Mouse (Mus musculus) small intestine, adult 2 months (tissue): ENCODE measurements around the gene Olfr19. TPM values are rescaled to one million over a fixed set of nuclear protein-coding genes. Genes with fewer than 3 reads are reported as not detected.
"Not testable (repeated sequence)": the region's sequence is repeated elsewhere in the genome, so short reads cannot be mapped to it uniquely, and the experiment has no call there.

ENCODE experiments used
- H3K27ac ChIP-seq: fragments of 200-500 bp; 2 replicates; pipeline ENCODE4 v1.5.1; 2012; ENCODE audit warnings: low read depth, low read length, control low read depth, inconsistent platforms; ENCODE audit not compliant: insufficient read depth
- H3K27me3 ChIP-seq: fragments of 200-500 bp; 2 replicates; pipeline ENCODE4 v1.6.1; 2012; ENCODE audit warnings: mild to moderate bottlenecking, moderate library complexity, low read length, inconsistent platforms; ENCODE audit not compliant: control insufficient read depth, insufficient read depth
- H3K36me3 ChIP-seq: fragments of 200-500 bp; 2 replicates; pipeline ENCODE4 v1.6.1; 2012; ENCODE audit warnings: mild to moderate bottlenecking, low read length, control low read depth, inconsistent platforms; ENCODE audit not compliant: control insufficient read depth, insufficient read depth
- H3K4me1 ChIP-seq: fragments of 200-500 bp; 2 replicates; pipeline ENCODE4 v1.6.1; 2012; ENCODE audit warnings: low read length, inconsistent platforms, mixed read lengths; ENCODE audit not compliant: control insufficient read depth, insufficient read depth, insufficient read length
- H3K4me3 ChIP-seq: fragments of 200-500 bp; 2 replicates; pipeline ENCODE4 v1.5.1; 2012; ENCODE audit warnings: low read depth, mild to moderate bottlenecking, control low read depth, inconsistent platforms, low read length, moderate library complexity
- CTCF ChIP-seq: fragments of 200-500 bp; IDR thresholded peaks from 2 replicates; pipeline ENCODE4 v1.5.1; 2012; ENCODE audit warnings: low read depth, mild to moderate bottlenecking, control low read depth, inconsistent platforms, low read length, moderate library complexity, mixed read lengths; ENCODE audit not compliant: insufficient replicate concordance, insufficient read length; ENCODE audit errors: extremely low read depth
- POLR2A ChIP-seq: fragments of 200-500 bp; IDR thresholded peaks from 2 replicates; pipeline ENCODE4 v1.6.1; 2012; ENCODE audit warnings: low read depth, mild to moderate bottlenecking, control low read depth, inconsistent platforms, low read length, moderate library complexity
- WGBS: fragments of 180-500 bp; shearing (Covaris S2); methylation state at CpG from one replicate; pipeline ENCODE4 v1.1.7; 2018; 5-methylcytosine and 5-hydroxymethylcytosine counted together
- polyA plus RNA-seq: library from polyadenylated mRNA; depleted of rRNA; stranded (reverse); fragments of >200 nt; gene quantifications from 2 replicates; pipeline ENCODE4 v1.2.3, GENCODE M21; 2012; rRNA removed

Olfr19 gene
- polyA plus RNA-seq, result not detected in 2 replicates

- H3K27ac ChIP-seq, result no peak within 1 kb of the TSS
- 47% methylated on average over 2 of the region's 2 CpGs for WGBS
- no peaks in the 10 kb centered on the region for H3K4me1 ChIP-seq
- H3K27me3 ChIP-seq, result no peaks in the 10 kb centered on the region
- no peaks in the 10 kb centered on the region for H3K36me3 ChIP-seq
- H3K4me3 ChIP-seq, result no peak within 1 kb of the TSS
- TF ChIP-seq CTCF (no peak), POLR2A (no peak)
Measured at GRCm38 (mm10) chr16:16676305-16676704, at the start of gene Olfr19. Olfr19 (minus strand) TSS chr16:16676405.

GRCm38 (mm10) chr16:16684975-16685374, 8.8 kb upstream of the Olfr19 start:
- WGBS, result 63% methylated on average over 3 of the region's 3 CpGs
- H3K36me3 ChIP-seq, result no peaks in the 10 kb centered on the region
- H3K27ac ChIP-seq, result no peak overlapping the region
- TF ChIP-seq CTCF (no peak), POLR2A (no peak)
- no peak overlapping the region for H3K4me3 ChIP-seq
- no peaks in the 10 kb centered on the region for H3K27me3 ChIP-seq
- no peaks in the 10 kb centered on the region for H3K4me1 ChIP-seq

GRCm38 (mm10) chr16:16684053-16684452, 7.8 kb upstream of the Olfr19 start:
- no peak overlapping the region for H3K4me3 ChIP-seq
- H3K27me3 ChIP-seq, result no peaks in the 10 kb centered on the region
- TF ChIP-seq CTCF (no peak), POLR2A (no peak)
- 78% methylated on average over 2 of the region's 2 CpGs for WGBS
- no peaks in the 10 kb centered on the region for H3K36me3 ChIP-seq
- no peak overlapping the region for H3K27ac ChIP-seq
- no peaks in the 10 kb centered on the region for H3K4me1 ChIP-seq

- 83% methylated on average over 4 of the region's 4 CpGs for WGBS
- no peaks in the 10 kb centered on the region for H3K36me3 ChIP-seq
- H3K4me3 ChIP-seq, result no peak overlapping the region
- H3K27me3 ChIP-seq, result no peaks in the 10 kb centered on the region
- TF ChIP-seq POLR2A, result no peak
- TF ChIP-seq CTCF, result no peak
- no peaks in the 10 kb centered on the region for H3K4me1 ChIP-seq
- no peak overlapping the region for H3K27ac ChIP-seq
Measured at GRCm38 (mm10) chr16:16664994-16665393, 11.2 kb downstream of the Olfr19 start.

GRCm38 (mm10) chr16:16664516-16664915, 11.7 kb downstream of the Olfr19 start:
- H3K27ac ChIP-seq, H3K36me3 ChIP-seq, H3K4me1 ChIP-seq, H3K4me3 ChIP-seq, H3K27me3 ChIP-seq: not testable (repeated sequence)

GRCm38 (mm10) chr16:16645148-16645547, 31.1 kb downstream of the Olfr19 start:
- no peak overlapping the region for H3K27ac ChIP-seq
- WGBS, result 83% methylated on average over 1 of the region's 1 CpGs
- H3K4me3 ChIP-seq, result no peak overlapping the region
- no peaks in the 10 kb centered on the region for H3K4me1 ChIP-seq
- H3K36me3 ChIP-seq, result no peaks in the 10 kb centered on the region
- H3K27me3 ChIP-seq, result no peaks in the 10 kb centered on the region
- TF ChIP-seq CTCF, result no peak
- TF ChIP-seq POLR2A, result no peak

GRCm38 (mm10) chr16:16633730-16634129, 42.5 kb downstream of the Olfr19 start:
- no peak overlapping the region for H3K27ac ChIP-seq
- H3K4me3 ChIP-seq, result no peak overlapping the region
- no peak for TF ChIP-seq CTCF
- TF ChIP-seq POLR2A, result no peak
- no peaks in the 10 kb centered on the region for H3K27me3 ChIP-seq
- H3K36me3 ChIP-seq, result no peaks in the 10 kb centered on the region
- no peaks in the 10 kb centered on the region for H3K4me1 ChIP-seq

Other genes starting within 250 kb of the Olfr19 start
- 6.0 and 10.3 TPM in 2 replicates for gene Fgd4, start 75.9 kb downstream of the Olfr19 start, polyA plus RNA-seq
- gene Spag6l, start 153.1 kb upstream of the Olfr19 start, polyA plus RNA-seq, result not detected in 2 replicates
- gene Igll1, start 187.6 kb upstream of the Olfr19 start, polyA plus RNA-seq, result not detected in 2 replicates
- gene Top3b, start 194.3 kb upstream of the Olfr19 start, polyA plus RNA-seq, result 23.3 and 42.9 TPM in 2 replicates
- 3.3 and 4.5 TPM in 2 replicates for gene Vpreb1, start 194.4 kb upstream of the Olfr19 start, polyA plus RNA-seq
- 2.0 and 2.3 TPM in 2 replicates for gene Ppm1f, start 220.1 kb upstream of the Olfr19 start, polyA plus RNA-seq